Mouse (Mus musculus): ENCODE data around the gene Nfasc.
A peak's percentile ranks its signal among the peaks of the same experiment; 100 is the strongest.

The Nfasc gene

GRCm38 (mm10) chr1:132727548-132727947 is 14.0 kb downstream of the Nfasc start:
- no peak for DNase-seq

GRCm38 (mm10) chr1:132722362-132722761 is 19.2 kb downstream of the Nfasc start:
- no peak for DNase-seq

GRCm38 (mm10) chr1:132721266-132721665 is 20.3 kb downstream of the Nfasc start:
- no peak for DNase-seq

- DNase-seq, result no peak
Measured at GRCm38 (mm10) chr1:132718225-132718624, 23.4 kb downstream of the Nfasc start.

- no peak for DNase-seq
Measured at GRCm38 (mm10) chr1:132715044-132715443, 26.6 kb downstream of the Nfasc start.

GRCm38 (mm10) chr1:132709419-132709818 is 32.2 kb downstream of the Nfasc start:
- DNase-seq, result no peak

- no peak for DNase-seq
Measured at GRCm38 (mm10) chr1:132707301-132707700, 34.3 kb downstream of the Nfasc start.

GRCm38 (mm10) chr1:132703467-132703866 is 38.1 kb downstream of the Nfasc start:
- no peak for DNase-seq

- DNase-seq, result no peak
Measured at GRCm38 (mm10) chr1:132696926-132697325, 44.7 kb downstream of the Nfasc start.

GRCm38 (mm10) chr1:132696232-132696631 is 45.4 kb downstream of the Nfasc start:
- no peak for DNase-seq

- no peak for DNase-seq
Measured at GRCm38 (mm10) chr1:132694007-132694406, 47.6 kb downstream of the Nfasc start.

- DNase-seq, result no peak
Measured at GRCm38 (mm10) chr1:132689181-132689580, 52.4 kb downstream of the Nfasc start.

- no peak for DNase-seq
Measured at GRCm38 (mm10) chr1:132678935-132679334, 62.7 kb downstream of the Nfasc start.

- no peak for DNase-seq
Measured at GRCm38 (mm10) chr1:132678076-132678475, 63.5 kb downstream of the Nfasc start.

GRCm38 (mm10) chr1:132672704-132673103 is 68.9 kb downstream of the Nfasc start:
- no peak for DNase-seq

- no peak for DNase-seq
Measured at GRCm38 (mm10) chr1:132669200-132669599, 72.4 kb downstream of the Nfasc start.

GRCm38 (mm10) chr1:132660354-132660753 is 81.2 kb downstream of the Nfasc start:
- no peak for DNase-seq

GRCm38 (mm10) chr1:132659604-132660003 is 82.0 kb downstream of the Nfasc start:
- no peak for DNase-seq

GRCm38 (mm10) chr1:132655611-132656010 is 86.0 kb downstream of the Nfasc start:
- peak; percentile 43 for DNase-seq

GRCm38 (mm10) chr1:132654769-132655168 is 86.8 kb downstream of the Nfasc start:
- no peak for DNase-seq

- no peak for DNase-seq
Measured at GRCm38 (mm10) chr1:132653841-132654457, 87.6 kb downstream of the Nfasc start.

- DNase-seq, result no peak
Measured at GRCm38 (mm10) chr1:132653161-132653560, 88.4 kb downstream of the Nfasc start.

- no peak for DNase-seq
Measured at GRCm38 (mm10) chr1:132650680-132651079, 90.9 kb downstream of the Nfasc start.

- no peak for DNase-seq
Measured at GRCm38 (mm10) chr1:132647958-132648357, 93.6 kb downstream of the Nfasc start.

- DNase-seq, result no peak
Measured at GRCm38 (mm10) chr1:132641049-132641795, 100.4 kb downstream of the Nfasc start.

Data from cerebellum, adult 8-10 months (tissue).